Mouse (Mus musculus): ENCODE measurements around the gene Kcnd3. TPM values are rescaled to one million over a fixed set of nuclear protein-coding genes. Genes with fewer than 3 reads are reported as not detected.
A peak's percentile ranks its signal among the peaks of the same experiment; 100 is the strongest.
"Not testable (repeated sequence)": the region's sequence is repeated elsewhere in the genome, so short reads cannot be mapped to it uniquely, and the experiment has no call there.

The Kcnd3 gene
- polyA plus RNA-seq, 1 experiment = 15.5 TPM

DNA sequence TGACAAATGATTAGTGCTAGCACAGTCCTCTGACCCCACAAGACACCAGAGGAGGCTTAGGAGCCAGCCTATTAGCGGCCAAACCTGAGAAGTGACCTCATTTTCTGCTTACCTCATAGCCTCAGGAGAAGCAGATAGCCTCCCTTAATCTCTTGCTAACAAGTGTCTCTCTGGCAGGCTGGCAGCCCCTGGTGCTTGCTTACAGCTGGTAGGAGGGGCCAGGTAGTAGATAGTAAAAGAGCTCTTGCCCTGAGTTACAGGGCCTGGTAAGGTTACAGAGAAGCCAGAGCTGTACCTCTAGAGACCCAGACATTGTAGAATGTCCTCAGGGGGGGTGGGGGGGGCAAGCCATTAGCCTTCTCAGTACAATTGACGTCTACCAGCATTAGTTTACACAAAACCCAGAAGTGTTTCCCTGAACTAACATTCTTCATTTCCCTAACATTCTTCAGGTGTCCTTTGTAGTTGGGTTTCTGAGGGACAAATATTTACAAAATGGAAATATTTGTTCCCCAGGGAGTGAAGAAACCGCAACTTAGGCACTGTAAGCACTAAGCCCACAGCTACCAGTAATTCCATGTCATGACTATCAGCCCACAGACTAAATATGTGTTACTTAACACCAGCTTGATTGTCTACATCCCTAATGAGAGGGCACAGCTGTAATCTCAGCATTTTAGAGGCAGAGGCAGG lies 247.3 kb downstream of the Kcnd3 start:
- DNase-seq (ENCODE audit: low read depth) = no peak

DNA sequence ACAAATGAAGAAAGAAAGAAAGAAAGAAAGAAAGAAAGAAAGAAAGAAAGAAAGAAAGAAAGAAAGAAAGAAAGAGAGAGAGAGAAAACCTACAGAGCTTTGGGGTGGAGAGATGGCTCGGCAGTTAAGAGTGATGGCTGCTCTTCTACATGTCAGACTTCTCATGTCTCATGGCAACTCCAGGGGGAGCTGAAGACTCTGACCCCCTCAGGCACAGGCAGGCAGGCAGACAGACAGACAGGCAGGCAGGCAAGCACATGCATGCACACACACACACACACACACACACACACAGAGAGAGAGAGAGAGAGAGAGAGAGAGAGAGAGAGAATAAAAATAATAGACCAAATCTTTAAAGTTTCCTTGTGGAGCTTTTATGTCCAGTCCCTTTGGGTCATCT lies 248.7 kb downstream of the Kcnd3 start:
- not testable (repeated sequence) for DNase-seq (ENCODE audit: low read depth)

DNA sequence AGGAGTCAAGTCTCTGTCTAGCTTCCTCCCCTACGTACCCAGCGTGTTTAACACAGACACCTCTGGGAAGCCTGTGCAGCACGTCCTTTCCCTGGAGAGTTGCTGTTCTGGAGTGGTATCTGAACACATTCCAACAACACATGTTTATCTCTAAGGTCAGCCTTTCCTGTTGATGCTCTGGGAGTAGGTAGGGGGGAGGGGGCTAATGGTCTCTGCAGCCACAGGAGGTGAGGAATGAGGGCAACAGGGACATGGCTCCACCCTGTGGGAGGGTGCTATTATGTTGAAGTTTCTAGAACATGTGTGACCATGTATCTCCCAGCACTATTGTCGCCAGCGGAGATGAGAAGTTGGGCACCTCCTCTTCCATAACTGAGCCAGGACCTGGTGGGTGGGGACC lies 249.3 kb downstream of the Kcnd3 start:
- DNase-seq (ENCODE audit: low read depth) = no peak

DNA sequence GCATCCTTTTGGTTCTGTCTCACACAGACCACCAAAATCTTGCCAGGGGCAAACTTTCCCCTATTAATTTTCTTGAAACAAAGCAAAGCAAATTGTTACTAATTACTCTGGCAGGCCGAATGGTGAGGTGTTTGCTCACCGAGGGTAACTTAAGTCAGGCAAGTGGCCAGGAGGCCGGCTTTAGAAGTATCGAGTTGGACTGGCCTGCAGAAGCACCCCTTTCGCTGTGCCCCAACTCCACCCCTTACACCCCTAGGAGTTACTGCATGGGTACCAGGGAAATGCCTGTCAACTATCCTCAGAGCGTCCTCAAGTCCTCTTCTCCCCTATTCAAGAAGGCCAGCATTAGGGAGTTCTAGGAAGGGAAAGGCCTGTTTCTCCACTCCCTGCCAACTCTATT lies 251.4 kb downstream of the Kcnd3 start:
- DNase-seq (ENCODE audit: low read depth) = no peak

DNA sequence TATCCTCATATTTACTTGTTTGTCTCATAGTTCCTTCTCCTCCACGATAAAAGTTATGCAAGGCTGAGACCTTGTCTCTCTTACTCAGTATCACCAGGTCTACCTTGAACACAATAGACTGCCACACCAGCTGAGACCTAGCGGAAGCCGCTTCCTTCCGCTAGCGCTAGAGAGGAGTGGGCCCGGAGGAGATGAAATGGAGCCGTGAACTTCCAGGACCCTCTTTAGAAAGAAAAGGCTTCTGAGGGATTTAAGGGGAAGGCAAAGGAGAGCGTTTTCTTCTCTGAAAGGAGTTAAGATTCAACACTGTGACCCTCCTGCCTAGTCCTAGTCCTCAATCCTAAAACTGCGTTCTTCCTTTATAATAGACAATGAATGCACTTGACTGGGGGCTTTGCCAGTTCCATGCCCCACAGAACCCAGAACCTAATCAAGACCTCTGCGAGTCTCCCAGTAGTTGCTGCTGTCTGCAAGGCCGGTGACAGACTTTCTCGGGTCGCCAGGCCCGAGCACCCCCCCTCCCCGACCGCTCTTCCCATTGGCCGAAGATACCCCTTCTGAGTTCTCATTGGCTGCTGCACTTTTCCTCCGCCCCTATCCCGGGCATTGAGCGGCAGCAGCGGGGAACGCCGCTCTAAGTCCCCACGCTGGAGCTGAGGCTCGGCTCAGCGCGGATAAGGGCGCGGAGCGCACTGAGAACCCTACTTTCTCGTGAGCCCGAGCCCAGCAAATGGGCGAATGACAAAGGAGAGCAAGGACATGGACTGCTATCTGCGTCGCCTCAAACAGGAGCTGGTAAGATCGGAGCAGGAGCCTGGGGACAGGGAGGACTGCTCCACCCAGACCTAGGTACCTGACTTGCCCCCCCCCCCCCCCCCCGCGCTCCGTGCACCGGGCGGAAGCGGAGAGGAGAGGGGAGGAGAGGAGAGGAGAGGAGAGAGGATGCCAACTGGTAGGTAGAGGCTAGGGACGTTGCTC lies 252.2 kb downstream of the Kcnd3 start, which contains the start of gene Inka2:
Inka2 (plus strand) TSS at position 569 of the 978 bp plus-strand sequence.
- no peak for DNase-seq (ENCODE audit: low read depth)

DNA sequence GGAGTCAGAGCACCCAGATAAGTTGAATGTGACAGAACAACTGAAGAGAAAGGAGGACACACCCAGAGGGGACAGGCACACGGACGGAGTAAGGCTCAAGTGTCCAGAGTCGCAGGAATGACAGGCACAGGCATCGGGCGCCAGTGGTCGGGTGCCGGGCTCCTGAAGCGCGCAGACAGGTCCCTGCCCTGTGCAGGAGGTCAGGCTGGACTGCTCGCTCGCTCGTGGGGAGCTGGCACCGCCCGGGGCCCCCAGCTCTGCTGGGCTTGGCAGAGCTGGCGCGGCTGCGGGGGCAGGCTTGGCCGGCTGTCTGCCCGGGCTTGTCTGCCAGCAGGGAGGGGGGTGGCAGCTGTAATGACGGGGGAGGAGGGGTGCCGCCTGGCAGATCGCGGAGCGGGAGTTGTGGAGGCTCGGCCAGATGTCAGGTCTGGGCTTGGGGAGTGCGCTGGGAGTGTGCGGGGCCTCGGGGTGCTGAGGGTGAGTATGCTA lies 253.0 kb downstream of the Kcnd3 start:
- DNase-seq (ENCODE audit: low read depth) = no peak

DNA sequence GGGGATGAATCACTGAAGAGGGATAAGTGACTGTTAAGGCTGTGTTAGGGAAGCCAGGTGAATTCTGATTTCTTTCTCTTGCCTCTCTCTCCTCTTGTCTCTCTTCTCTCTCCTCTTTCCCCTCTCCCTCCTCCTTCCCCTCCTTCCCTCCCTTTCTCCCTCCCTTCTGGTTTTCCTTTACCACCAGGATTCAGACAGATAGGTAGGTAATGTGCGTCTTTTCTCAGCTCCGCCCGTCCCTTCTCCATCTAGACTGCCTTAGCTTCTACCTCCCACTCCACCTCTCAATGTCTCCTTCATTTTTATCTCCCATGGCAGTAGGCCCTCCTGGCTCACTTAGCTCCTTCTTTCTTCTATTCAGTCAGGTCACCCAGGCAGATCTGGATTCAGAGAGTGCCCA lies 253.4 kb downstream of the Kcnd3 start:
- DNase-seq (ENCODE audit: low read depth) = no peak

DNA sequence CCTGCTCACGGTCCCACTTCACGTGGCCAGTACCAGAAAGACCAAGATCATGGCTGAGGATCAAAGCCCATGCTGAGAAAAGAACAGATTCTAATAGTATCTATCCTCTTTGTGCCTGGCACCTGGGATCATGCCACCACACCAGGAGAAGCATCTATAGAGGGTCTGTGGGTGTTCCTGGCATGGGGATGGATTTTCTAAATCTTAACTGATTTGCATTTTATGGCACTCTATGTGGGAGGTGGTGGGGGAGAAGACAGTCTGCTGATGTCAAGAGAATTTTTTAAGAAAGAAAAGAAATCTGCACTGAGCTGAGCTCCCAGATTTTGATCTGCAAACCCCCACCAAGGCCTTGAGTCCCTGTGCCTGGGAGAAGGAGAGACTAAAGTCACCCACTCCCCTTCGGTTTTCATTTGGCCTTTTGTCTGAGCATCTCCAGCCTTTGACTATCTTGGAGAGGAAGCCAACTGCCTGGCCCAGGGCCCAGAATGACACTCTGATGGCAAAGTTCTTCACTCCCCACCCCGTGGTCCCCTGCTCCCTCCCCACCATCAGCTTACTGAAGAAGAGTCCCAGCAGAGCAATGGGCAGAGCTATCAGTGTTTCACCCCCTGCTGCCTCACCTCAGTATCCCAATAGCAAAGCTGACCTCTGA lies 254.4 kb downstream of the Kcnd3 start:
- no peak for DNase-seq (ENCODE audit: low read depth)

DNA sequence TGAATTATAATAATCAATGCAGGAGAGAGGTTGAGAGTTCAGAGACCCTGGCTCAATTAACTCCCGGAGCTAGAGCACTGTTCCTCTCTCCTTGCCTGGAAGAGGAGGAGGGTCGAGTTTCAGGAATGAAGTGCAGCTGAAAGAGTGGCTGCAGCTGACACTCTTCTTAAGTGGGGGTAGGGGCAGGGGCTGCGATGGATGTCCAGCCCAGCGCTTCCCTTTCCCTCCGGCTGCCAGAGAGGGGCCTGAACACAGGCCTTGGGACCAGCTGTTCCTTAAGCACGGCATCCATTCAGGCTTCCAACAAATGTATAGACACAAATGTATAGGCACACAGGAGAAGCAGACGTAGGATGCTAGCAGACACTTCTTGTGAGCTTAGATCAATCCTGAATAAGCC lies 255.5 kb downstream of the Kcnd3 start:
- no peak for DNase-seq (ENCODE audit: low read depth)

DNA sequence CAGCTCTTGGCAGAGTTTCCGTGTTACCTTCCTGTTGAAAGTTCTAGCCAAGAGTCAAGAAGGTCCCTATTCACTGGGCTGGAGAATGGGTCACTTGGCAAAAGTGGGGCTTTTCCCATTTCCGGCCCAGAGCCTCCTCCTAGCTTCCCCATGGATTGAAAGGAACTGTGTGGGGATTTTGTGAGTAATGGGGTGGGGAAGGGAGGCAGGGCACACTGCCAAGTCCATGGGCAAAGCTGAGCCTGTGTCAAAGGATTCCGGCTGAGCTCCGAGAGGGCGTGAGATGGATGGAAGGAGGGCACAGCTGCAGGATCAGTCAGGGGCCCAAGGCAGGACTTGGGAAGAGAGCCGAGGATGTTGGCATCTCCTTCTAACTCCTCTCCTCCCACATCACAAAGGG lies 258.1 kb downstream of the Kcnd3 start:
- no peak for DNase-seq (ENCODE audit: low read depth)

DNA sequence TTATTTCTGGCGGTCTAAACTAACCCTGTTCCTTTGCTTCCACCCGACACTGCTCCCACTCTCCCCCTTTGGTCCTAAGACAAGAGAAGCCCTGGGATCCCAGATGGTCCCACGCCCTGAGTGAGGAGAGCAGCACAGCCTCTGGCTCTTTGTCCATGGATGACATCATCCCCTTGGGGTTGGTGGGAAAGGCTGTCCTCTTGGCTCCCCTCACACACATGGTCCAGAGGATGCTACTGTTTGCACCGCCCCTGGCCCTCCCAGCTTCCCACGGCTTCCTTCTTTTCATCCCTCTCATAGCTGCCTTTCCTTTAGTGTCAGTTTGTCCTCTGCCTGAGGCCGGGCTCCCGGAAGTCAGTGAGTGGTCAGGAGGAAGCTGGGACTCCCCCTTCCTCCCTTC lies 259.6 kb downstream of the Kcnd3 start:
- no peak for DNase-seq (ENCODE audit: low read depth)

DNA sequence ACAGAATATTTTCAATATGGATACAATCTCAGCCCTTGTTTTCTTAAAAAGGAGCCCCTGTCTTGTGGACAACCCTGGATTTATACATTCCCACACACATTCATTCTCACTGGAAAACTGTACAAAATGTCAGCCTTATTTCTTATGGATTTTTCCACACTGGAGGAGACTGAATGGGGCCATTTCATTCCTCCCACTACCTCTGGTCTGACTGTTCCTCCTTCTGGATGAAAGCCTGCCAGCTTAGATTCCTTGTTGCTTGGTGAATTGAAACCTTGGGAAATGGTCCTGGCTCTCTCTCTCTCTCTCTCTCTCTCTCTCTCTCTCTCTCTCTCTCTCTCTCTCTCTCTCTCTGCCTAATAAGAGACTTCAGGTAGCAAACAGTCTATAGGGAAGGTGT lies 260.7 kb downstream of the Kcnd3 start:
- no peak for DNase-seq (ENCODE audit: low read depth)

DNA sequence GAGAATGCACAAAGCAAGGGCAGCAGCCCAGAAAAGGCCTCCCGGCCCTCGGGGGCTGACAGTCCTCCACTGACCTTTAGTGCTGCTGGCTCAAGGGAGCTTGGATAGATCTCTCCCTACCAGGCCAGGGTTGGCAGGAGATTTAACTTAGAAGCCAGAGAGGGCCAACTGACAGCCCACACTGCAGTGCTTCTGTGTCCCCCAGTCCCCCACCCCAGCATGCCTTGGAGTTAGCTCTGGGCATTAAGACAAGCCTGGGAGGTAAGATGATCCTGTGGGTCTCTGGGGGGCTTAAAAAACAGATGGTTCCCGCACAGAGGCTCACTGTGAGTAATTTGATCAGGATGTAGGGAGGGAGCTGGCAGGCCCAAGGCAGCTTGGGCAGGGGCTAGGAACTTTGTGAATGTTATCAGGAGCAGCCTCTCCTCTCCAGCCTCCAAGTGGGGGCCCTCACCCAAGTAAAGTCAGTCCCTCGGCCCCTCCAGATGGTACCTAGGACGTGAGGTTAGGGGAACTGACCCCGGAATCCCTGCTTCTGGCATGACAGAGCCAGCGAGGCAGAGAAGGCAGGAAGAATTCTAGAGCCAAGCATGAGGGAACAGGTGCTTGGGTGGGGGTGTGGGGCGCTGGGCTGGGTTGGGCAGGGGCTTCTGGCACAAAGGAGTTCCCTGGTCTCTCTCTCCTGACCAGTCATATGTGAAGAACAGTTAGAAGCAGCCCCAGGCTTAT lies 262.1 kb downstream of the Kcnd3 start:
- no peak for DNase-seq (ENCODE audit: low read depth)

DNA sequence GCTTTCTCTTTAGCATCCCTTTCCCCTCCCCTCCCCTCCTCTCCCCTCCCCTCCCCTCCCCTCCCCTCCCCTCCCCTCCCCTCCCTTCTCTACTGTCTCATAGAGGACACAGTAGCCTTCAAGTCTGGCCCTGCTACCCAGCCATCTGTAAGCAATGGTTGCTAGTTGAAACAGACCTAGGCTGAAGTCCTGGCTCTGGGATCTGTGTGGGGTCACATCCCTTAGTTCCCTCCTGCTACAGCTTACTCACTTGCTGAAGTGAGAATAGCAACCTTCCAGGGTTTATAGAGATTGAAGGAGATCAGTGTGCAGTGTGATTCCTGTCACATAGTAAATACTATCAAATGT lies 262.7 kb downstream of the Kcnd3 start:
- DNase-seq (ENCODE audit: low read depth) = no peak

DNA sequence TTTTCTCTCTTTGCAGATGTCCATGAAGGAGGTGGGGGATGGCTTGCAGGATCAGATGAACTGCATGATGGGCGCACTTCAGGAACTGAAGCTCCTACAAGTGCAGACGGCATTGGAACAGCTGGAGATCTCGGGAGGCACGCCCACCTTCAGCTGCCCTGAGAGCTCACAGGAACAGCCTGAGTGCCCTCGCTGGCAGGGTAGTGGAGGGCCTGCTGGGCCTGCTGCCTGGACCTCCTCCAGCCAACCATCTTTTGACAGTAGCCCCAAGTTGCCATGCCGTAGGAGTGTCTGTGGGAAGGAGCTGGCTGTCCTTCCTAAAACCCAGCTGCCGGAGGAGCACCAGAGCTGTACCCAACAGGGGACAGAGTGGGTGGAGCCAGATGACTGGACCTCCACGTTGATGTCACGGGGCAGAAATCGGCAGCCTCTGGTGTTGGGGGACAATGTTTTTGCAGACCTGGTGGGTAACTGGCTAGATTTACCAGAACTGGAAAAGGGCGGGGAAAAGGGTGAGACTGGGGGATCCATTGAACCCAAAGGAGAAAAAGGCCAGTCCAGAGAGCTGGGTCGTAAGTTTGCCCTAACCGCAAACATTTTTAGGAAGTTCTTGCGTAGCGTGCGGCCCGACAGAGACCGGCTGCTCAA lies 264.3 kb downstream of the Kcnd3 start:
- no peak for DNase-seq (ENCODE audit: low read depth)

DNA sequence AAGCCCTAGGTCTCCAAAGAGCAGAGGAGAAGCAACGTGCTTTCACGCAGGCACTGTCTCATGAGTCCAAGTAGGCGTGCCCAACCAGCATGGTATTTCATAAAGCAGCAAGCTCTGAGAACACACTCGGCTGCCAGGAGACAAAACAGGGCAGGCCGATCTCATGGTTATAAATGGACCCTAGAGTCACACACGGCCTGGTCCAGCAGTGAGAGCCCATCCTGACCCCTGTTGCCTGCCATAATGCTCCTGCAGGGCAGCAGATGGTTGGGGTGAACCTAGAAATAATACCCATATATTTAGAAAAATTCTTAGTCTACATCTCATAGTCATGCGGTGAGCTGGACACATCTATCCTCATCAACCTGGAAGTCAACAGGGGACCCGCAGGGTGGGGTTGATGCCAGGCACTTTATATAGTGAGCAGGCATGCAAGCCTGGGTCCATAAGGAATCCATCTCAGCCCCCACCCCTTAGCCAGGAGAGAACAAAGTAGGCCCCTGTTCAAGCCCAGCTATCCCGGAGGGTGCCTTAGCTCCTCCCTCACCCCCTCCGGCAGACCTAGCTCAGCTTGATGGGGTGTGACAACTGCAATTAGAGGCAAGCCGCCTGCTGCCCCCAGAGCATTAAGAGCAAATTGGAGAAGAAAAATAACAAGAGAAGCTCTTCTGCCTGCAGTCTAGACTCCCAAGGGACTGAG lies 265.9 kb downstream of the Kcnd3 start:
- no peak for DNase-seq (ENCODE audit: low read depth)

DNA sequence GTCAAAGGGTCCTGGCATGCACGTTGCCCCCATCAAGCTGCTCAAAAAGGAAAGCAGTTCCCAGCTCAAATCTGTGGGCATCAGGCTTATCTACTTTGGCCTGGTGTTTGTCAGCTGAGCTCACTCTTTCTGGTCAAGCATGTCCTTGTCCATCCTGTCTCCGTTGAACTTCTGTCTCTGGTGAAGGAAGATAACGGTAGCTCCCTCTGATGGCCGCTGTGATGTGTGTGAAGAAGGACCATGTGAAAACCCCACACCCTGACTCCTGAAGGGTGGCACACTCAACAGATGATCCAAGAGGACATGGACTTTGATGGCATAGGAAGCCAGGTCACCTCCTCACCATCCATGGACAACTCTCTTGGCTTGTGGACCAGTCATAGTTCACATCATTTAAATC lies 266.6 kb downstream of the Kcnd3 start:
- no peak for DNase-seq (ENCODE audit: low read depth)

DNA sequence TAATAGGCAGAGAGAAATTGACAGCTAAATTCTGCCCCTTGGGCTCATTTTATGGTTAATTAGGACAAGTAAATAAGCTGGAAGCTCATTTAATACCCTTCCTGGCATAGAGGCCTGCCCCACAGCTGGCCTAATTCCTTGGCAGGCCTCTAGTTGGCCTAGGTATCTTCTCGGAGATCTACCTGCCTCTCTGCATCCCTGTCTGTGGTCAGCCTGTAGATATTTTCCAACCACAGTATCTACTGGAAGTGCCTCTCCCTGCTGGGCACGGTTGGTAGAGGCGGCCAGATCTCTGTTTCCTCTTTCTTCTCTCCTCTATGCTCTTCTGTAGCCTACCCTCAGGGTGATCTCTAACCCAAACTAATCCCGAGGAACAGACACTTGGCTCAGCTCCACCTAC lies 267.8 kb downstream of the Kcnd3 start:
- peak; percentile 57 for DNase-seq (ENCODE audit: low read depth)

DNA sequence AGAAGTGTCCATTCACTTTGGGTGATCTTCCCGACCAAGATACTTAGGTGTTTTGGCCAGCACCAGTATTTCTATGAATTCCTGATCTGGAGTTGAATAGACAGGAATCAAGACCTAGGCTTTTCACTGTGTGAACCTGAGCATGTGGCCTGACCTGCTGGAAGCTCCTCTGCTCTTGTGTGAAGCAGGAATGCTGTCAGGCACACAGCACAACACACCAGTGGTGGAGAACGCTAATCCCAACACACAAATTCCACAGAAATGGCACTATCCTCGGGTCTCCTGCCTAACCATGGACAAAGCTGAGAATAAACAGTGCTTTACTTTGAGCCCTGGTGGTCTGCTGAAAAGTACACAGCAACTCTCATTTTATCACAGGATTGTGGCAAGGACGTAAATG lies 268.4 kb downstream of the Kcnd3 start:
- DNase-seq (ENCODE audit: low read depth) = no peak

DNA sequence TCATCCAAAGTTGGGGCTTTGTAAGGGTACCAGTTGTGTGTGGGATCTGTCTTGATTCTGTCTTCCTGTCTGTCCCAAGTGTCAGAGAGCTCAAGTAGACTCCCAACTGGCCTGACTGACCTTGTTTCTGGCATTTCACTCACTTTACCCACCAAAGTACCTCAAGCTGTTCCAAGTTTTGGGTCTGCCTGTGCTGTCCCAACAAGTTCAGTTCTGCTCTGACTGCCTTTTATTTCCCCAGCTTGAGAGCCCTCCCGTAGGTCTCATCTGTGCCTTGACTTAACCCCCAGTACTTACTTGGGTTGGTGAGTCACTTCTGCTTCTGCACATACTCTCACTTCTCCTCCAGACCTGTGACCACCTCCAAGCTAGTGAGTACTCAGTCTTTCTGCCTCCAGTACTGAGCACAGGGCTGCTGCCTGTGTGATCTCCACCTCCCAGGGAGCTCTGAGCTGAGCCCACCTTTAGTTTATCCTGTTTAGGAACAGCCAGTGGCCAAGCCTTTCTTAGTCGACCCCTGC lies 269.6 kb downstream of the Kcnd3 start:
- DNase-seq (ENCODE audit: low read depth) = no peak

All from gonadal fat pad, adult 2 months (tissue).